Comparison of ENCODE assay signal across 11 mouse cellular contexts in genomic region chr9:62222481-62222880, GRCm38 (mm10). TPM values are rescaled to one million over a fixed set of nuclear protein-coding genes. Genes with fewer than 3 reads are reported as not detected.
DNase-seq lines count a peak whose midpoint lies in the region; ATAC-seq and TF ChIP-seq lines count a peak whose summit lies in the region.
"Had no signal": no experiment of that assay in that cellular context is flagged by ENCODE, and none has a peak within 500 bp of the region (broad histone marks: within the 10 kb centered on the region; RNA-seq: fewer than 3 reads in every experiment).

No protein-coding gene starts in this region.

- peak; percentile 58 for DNase-seq in neural tube, embryonic 11.5 days (ENCODE audit: low spot score)
- DNase-seq in cerebellum, postnatal 10 days = peak; percentile 96 to 98
- peak; percentile 46 for DNase-seq in large intestine, adult 2 months (ENCODE audit: low read depth, low spot score)
- peak; percentile 85 for DNase-seq in stomach, postnatal 0 days (ENCODE audit: low spot score)
- no peak for DNase-seq in adrenal gland, adult 8-10 months
- DNase-seq in gastrocnemius, postnatal 14 days = no peak
- DNase-seq in midbrain, embryonic 14.5 days = no peak
- DNase-seq: thymus, postnatal 25 days had no signal

- peaks cover 6% of the 10 kb centered on the region for H3K4me1 ChIP-seq in neural tube, embryonic 11.5 days (ENCODE audit: control insufficient read depth, insufficient read depth, low read length)
- H3K4me1 ChIP-seq in neural tube, embryonic 15.5 days = peaks cover 15% of the 10 kb centered on the region
- no peaks in the 10 kb centered on the region for H3K4me1 ChIP-seq in stomach, postnatal 0 days (replicated peaks; ENCODE audit: control insufficient read depth, insufficient read depth)
- no peaks in the 10 kb centered on the region for H3K4me1 ChIP-seq in midbrain, embryonic 14.5 days (ENCODE audit: control insufficient read depth, insufficient read depth, low read length)

- 10% methylated on average over 10 of the region's 10 CpGs for WGBS in neural tube, embryonic 11.5 days
- 7% methylated on average over 10 of the region's 10 CpGs for WGBS in neural tube, embryonic 15.5 days
- WGBS in large intestine, adult 2 months = 10% methylated on average over 10 of the region's 10 CpGs
- whole genome bisulfite sequencing in stomach, postnatal 0 days = 9% methylated on average over 10 of the region's 10 CpGs
- WGBS in midbrain, embryonic 14.5 days = 14% methylated on average over 10 of the region's 10 CpGs

- no peak for ATAC-seq in neural tube, embryonic 11.5 days (ENCODE audit: insufficient read depth, low FRiP score, low TSS enrichment)
- no peak for ATAC-seq in neural tube, embryonic 15.5 days (ENCODE audit: low FRiP score)
- peak; percentile 96 for ATAC-seq in stomach, postnatal 0 days (ENCODE audit: low FRiP score, low TSS enrichment)
- ATAC-seq in midbrain, embryonic 14.5 days (ENCODE audit: low FRiP score, low TSS enrichment) = no peak

- H3K27me3 ChIP-seq in neural tube, embryonic 11.5 days (ENCODE audit: control insufficient read depth, insufficient read depth, low read length) = no peaks in the 10 kb centered on the region
- no peaks in the 10 kb centered on the region for H3K27me3 ChIP-seq in neural tube, embryonic 15.5 days (replicated peaks)
- H3K27me3 ChIP-seq in stomach, postnatal 0 days (ENCODE audit: control insufficient read depth, insufficient read depth, low read length) = no peaks in the 10 kb centered on the region
- H3K27me3 ChIP-seq in midbrain, embryonic 14.5 days (ENCODE audit: control insufficient read depth, insufficient read depth, low read length) = no peaks in the 10 kb centered on the region

- H3K4me3 ChIP-seq in neural tube, embryonic 11.5 days (ENCODE audit: low read depth, low read length) = no peak overlapping the region
- H3K4me3 ChIP-seq in neural tube, embryonic 15.5 days (replicated peaks) = no peak overlapping the region
- no peak overlapping the region for H3K4me3 ChIP-seq in stomach, postnatal 0 days (ENCODE audit: low read depth, low read length)
- H3K4me3 ChIP-seq in midbrain, embryonic 14.5 days (replicated peaks; ENCODE audit: low read depth, low read length) = no peak overlapping the region

- no peak overlapping the region for H3K27ac ChIP-seq in neural tube, embryonic 11.5 days (ENCODE audit: low read depth, low read length)
- H3K27ac ChIP-seq in neural tube, embryonic 15.5 days (replicated peaks) = no peak overlapping the region
- peak overlapping the region; percentile 36 for H3K27ac ChIP-seq in stomach, postnatal 0 days (replicated peaks)
- no peak overlapping the region for H3K27ac ChIP-seq in midbrain, embryonic 14.5 days (replicated peaks; ENCODE audit: low read depth, low read length)
- H3K27ac ChIP-seq: macrophage had no signal

- no peak overlapping the region for H3K4me2 ChIP-seq in neural tube, embryonic 11.5 days (ENCODE audit: low read depth)
- no peak overlapping the region for H3K4me2 ChIP-seq in neural tube, embryonic 15.5 days
- no peak overlapping the region for H3K4me2 ChIP-seq in stomach, postnatal 0 days (replicated peaks; ENCODE audit: low read depth)
- H3K4me2 ChIP-seq in midbrain, embryonic 14.5 days (ENCODE audit: low read length) = no peak overlapping the region

- no peak for TF ChIP-seq CTCF in stomach, postnatal 0 days (IDR thresholded peaks at IDR 0.05; ENCODE audit: low read depth)

- H3K9ac ChIP-seq in neural tube, embryonic 11.5 days (ENCODE audit: low read length) = no peak overlapping the region
- no peak overlapping the region for H3K9ac ChIP-seq in neural tube, embryonic 15.5 days (replicated peaks)
- no peak overlapping the region for H3K9ac ChIP-seq in stomach, postnatal 0 days (ENCODE audit: low read length)
- no peak overlapping the region for H3K9ac ChIP-seq in midbrain, embryonic 14.5 days (replicated peaks; ENCODE audit: low read length)

- intact Hi-C loops in gastrocnemius, postnatal 14 days (cut with DNase I; ENCODE audit: low total_unique reads) = no loop called here

- TF ChIP-seq EP300 in stomach, postnatal 0 days (optimal IDR thresholded peaks at IDR 0.05) = no peak

- H3K36me3 ChIP-seq in neural tube, embryonic 11.5 days (ENCODE audit: control insufficient read depth, insufficient read depth, low read length) = no peaks in the 10 kb centered on the region
- no peaks in the 10 kb centered on the region for H3K36me3 ChIP-seq in neural tube, embryonic 15.5 days
- no peaks in the 10 kb centered on the region for H3K36me3 ChIP-seq in stomach, postnatal 0 days (ENCODE audit: control insufficient read depth, insufficient read depth, low read length)
- H3K36me3 ChIP-seq in midbrain, embryonic 14.5 days (ENCODE audit: control insufficient read depth, insufficient read depth, low read length) = no peaks in the 10 kb centered on the region

- no peaks in the 10 kb centered on the region for H3K9me3 ChIP-seq in neural tube, embryonic 11.5 days (ENCODE audit: control insufficient read depth, low read length)
- no peaks in the 10 kb centered on the region for H3K9me3 ChIP-seq in neural tube, embryonic 15.5 days (replicated peaks)
- H3K9me3 ChIP-seq in stomach, postnatal 0 days (ENCODE audit: control insufficient read depth, low read length) = no peaks in the 10 kb centered on the region
- no peaks in the 10 kb centered on the region for H3K9me3 ChIP-seq in midbrain, embryonic 14.5 days (ENCODE audit: control insufficient read depth, low read length)

RNA-seq across cellular contexts. Expression of gene Spesp1, which starts 59.5 kb away (rescaled TPM):
- not detected in 2 replicates for polyA plus RNA-seq in neural tube, embryonic 11.5 days (2014; fragmentation: Nextera tagmentation; extraction: Ambion mirVana)
- polyA plus RNA-seq in neural tube, embryonic 15.5 days (2015; fragmentation: Nextera tagmentation; extraction: Ambion mirVana) = not detected in 2 replicates
- polyA plus RNA-seq in large intestine, adult 2 months (2012; rRNA removed) = not detected in 2 replicates
- not detected in 2 replicates for polyA plus RNA-seq in stomach, postnatal 0 days (2015; fragmentation: Nextera tagmentation; extraction: Ambion mirVana)
- not detected for total RNA-seq in adrenal gland, adult 8-10 months (2022)
- total RNA-seq in gastrocnemius, postnatal 14 days (2021) = not detected
- polyA plus RNA-seq in midbrain, embryonic 14.5 days (2014; fragmentation: Nextera tagmentation; extraction: Ambion mirVana) = not detected in 2 replicates
- total RNA-seq: hematopoietic stem cell, adult 5-6 weeks had no signal
- polyA plus RNA-seq: macrophage had no signal

Comparison
In these comparisons a context has a peak if more than half of its experiments do, and no peak if none do; other contexts are left out.
1. DNase-seq: peak in neural tube, embryonic 11.5 days (single experiment), cerebellum, postnatal 10 days (2 of 2), large intestine, adult 2 months (single experiment) and stomach, postnatal 0 days (single experiment); none in adrenal gland, adult 8-10 months (single experiment), gastrocnemius, postnatal 14 days (single experiment) and midbrain, embryonic 14.5 days (single experiment).